Mouse (Mus musculus): Measurements from ENCODE around the gene Ly6g5b. TPM values are rescaled to one million over a fixed set of nuclear protein-coding genes. Genes with fewer than 3 reads are reported as not detected.

Ly6g5b gene
- total and polyA plus RNA-seq, 2 experiments from 2014 or later: not detected

GRCm38 (mm10) chr17:35085208-35085865 is 29.9 kb downstream of the Ly6g5b start, which contains the start of gene Ly6g6f:
TSS of gene Ly6g6f (minus strand) at chr17:35085610.
- DNase-seq (ENCODE audit: low spot score) (no peak), ATAC-seq (ENCODE audit: insufficient read depth, low read depth) (no peak)
- Histone ChIP-seq H3K4me2 (ENCODE audit: low read depth, low read length) (no peak within 1 kb of the TSS), H3K9ac (replicated peaks; ENCODE audit: low read depth, low read length) (no peak within 1 kb of the TSS), H3K4me3 (ENCODE audit: low read depth, low read length) (no peak within 1 kb of the TSS), H3K36me3 (replicated peaks; ENCODE audit: control insufficient read depth, insufficient read depth, low read length) (no peaks in the 10 kb centered on the region), H3K4me1 (ENCODE audit: control insufficient read depth, insufficient read depth) (peaks cover 5% of the 10 kb centered on the region; the same call in 1 of the 2 replicates), H3K27ac (ENCODE audit: low read depth) (no peak within 1 kb of the TSS), H3K9me3 (replicated peaks; ENCODE audit: control insufficient read depth, low read length) (no peaks in the 10 kb centered on the region), H3K27me3 (ENCODE audit: control insufficient read depth, insufficient read depth, low read length) (no peaks in the 10 kb centered on the region)
- TF ChIP-seq EP300 (IDR thresholded peaks at IDR 0.05; ENCODE audit: low read depth) (no peak), CTCF (IDR thresholded peaks at IDR 0.05; ENCODE audit: low read depth) (no peak)
- 45% methylated on average over 7 of the region's 7 CpGs for WGBS

GRCm38 (mm10) chr17:35083929-35084497 is 31.2 kb downstream of the Ly6g5b start:
- Histone ChIP-seq H3K27ac (ENCODE audit: low read depth) (no peak overlapping the region), H3K27me3 (ENCODE audit: control insufficient read depth, insufficient read depth, low read length) (no peaks in the 10 kb centered on the region), H3K36me3 (replicated peaks; ENCODE audit: control insufficient read depth, insufficient read depth, low read length) (no peaks in the 10 kb centered on the region), H3K4me1 (ENCODE audit: control insufficient read depth, insufficient read depth) (0 out of 2 replicates have a peak, but pooled peaks cover 5% of the 10 kb centered on the region), H3K4me2 (ENCODE audit: low read depth, low read length) (no peak overlapping the region), H3K4me3 (ENCODE audit: low read depth, low read length) (no peak overlapping the region), H3K9me3 (replicated peaks; ENCODE audit: control insufficient read depth, low read length) (no peaks in the 10 kb centered on the region), H3K9ac (replicated peaks; ENCODE audit: low read depth, low read length) (no peak overlapping the region)
- TF ChIP-seq EP300 (IDR thresholded peaks at IDR 0.05; ENCODE audit: low read depth) (no peak), CTCF (IDR thresholded peaks at IDR 0.05; ENCODE audit: low read depth) (no peak)
- WGBS: 47% methylated on average over 3 of the region's 3 CpGs
- ATAC-seq (ENCODE audit: insufficient read depth, low read depth) (no peak), DNase-seq (ENCODE audit: low spot score) (no peak)

- TF ChIP-seq EP300 (IDR thresholded peaks at IDR 0.05; ENCODE audit: low read depth) (no peak), CTCF (IDR thresholded peaks at IDR 0.05; ENCODE audit: low read depth) (no peak)
- no peak for ATAC-seq (ENCODE audit: insufficient read depth, low read depth)
Measured at GRCm38 (mm10) chr17:35082841-35083576, 32.2 kb downstream of the Ly6g5b start.

GRCm38 (mm10) chr17:35080710-35081109 is 34.5 kb downstream of the Ly6g5b start:
- Histone ChIP-seq H3K4me1 (ENCODE audit: control insufficient read depth, insufficient read depth) (peaks cover 15% of the 10 kb centered on the region; the same call in 1 of the 2 replicates), H3K27me3 (ENCODE audit: control insufficient read depth, insufficient read depth, low read length) (no peaks in the 10 kb centered on the region; the same call in 1 of the 2 replicates), H3K9ac (replicated peaks; ENCODE audit: low read depth, low read length) (no peak overlapping the region), H3K4me3 (ENCODE audit: low read depth, low read length) (no peak overlapping the region), H3K9me3 (replicated peaks; ENCODE audit: control insufficient read depth, low read length) (no peaks in the 10 kb centered on the region), H3K36me3 (replicated peaks; ENCODE audit: control insufficient read depth, insufficient read depth, low read length) (no peaks in the 10 kb centered on the region), H3K27ac (ENCODE audit: low read depth) (no peak overlapping the region), H3K4me2 (ENCODE audit: low read depth, low read length) (no peak overlapping the region)
- no peak for ATAC-seq (ENCODE audit: insufficient read depth, low read depth)
- no peak for DNase-seq (ENCODE audit: low spot score)
- 90% methylated on average over 4 of the region's 4 CpGs for WGBS
- no peak for TF ChIP-seq CTCF (IDR thresholded peaks at IDR 0.05; ENCODE audit: low read depth)

More at GRCm38 (mm10) chr17:35082841-35083576, 32.2 kb downstream of the Ly6g5b start:
- H3K27me3 ChIP-seq (ENCODE audit: control insufficient read depth, insufficient read depth, low read length): no peaks in the 10 kb centered on the region; the same call in 1 of the 2 replicates
- H3K4me1 ChIP-seq (ENCODE audit: control insufficient read depth, insufficient read depth): 0 out of 2 replicates have a peak, but pooled peaks cover 5% of the 10 kb centered on the region
- H3K27ac ChIP-seq (ENCODE audit: low read depth): no peak overlapping the region
- no peaks in the 10 kb centered on the region for H3K9me3 ChIP-seq (replicated peaks; ENCODE audit: control insufficient read depth, low read length)
- no peak for DNase-seq (ENCODE audit: low spot score)
- no peak overlapping the region for H3K9ac ChIP-seq (replicated peaks; ENCODE audit: low read depth, low read length)
- no peak overlapping the region for H3K4me3 ChIP-seq (ENCODE audit: low read depth, low read length)
- H3K36me3 ChIP-seq (replicated peaks; ENCODE audit: control insufficient read depth, insufficient read depth, low read length): no peaks in the 10 kb centered on the region
- 77% methylated on average over 16 of the region's 16 CpGs for WGBS
- H3K4me2 ChIP-seq (ENCODE audit: low read depth, low read length): no peak overlapping the region

GRCm38 (mm10) chr17:35080248-35080647 is 35.0 kb downstream of the Ly6g5b start:
- ATAC-seq (ENCODE audit: insufficient read depth, low read depth): no peak
- H3K9ac ChIP-seq (replicated peaks; ENCODE audit: low read depth, low read length): no peak overlapping the region
- no peak for DNase-seq (ENCODE audit: low spot score)
- WGBS: 34% methylated on average over 6 of the region's 6 CpGs
- H3K27ac ChIP-seq (ENCODE audit: low read depth): no peak overlapping the region
- peak overlapping the region; percentile 42; the same call in 1 of the 2 replicates for H3K4me2 ChIP-seq (ENCODE audit: low read depth, low read length)
- H3K9me3 ChIP-seq (replicated peaks; ENCODE audit: control insufficient read depth, low read length): no peaks in the 10 kb centered on the region
- no peaks in the 10 kb centered on the region for H3K36me3 ChIP-seq (replicated peaks; ENCODE audit: control insufficient read depth, insufficient read depth, low read length)
- no peak overlapping the region for H3K4me3 ChIP-seq (ENCODE audit: low read depth, low read length)
- peaks cover 15% of the 10 kb centered on the region; the same call in 1 of the 2 replicates for H3K4me1 ChIP-seq (ENCODE audit: control insufficient read depth, insufficient read depth)
- TF ChIP-seq CTCF (IDR thresholded peaks at IDR 0.05; ENCODE audit: low read depth): no peak
- no peak for TF ChIP-seq EP300 (IDR thresholded peaks at IDR 0.05; ENCODE audit: low read depth)
- H3K27me3 ChIP-seq (ENCODE audit: control insufficient read depth, insufficient read depth, low read length): no peaks in the 10 kb centered on the region; the same call in 1 of the 2 replicates

All from heart, postnatal 0 days (tissue).